Comparison of ENCODE assay signal across 24 mouse cellular contexts in genomic region chr6:140597381-140598329, GRCm38 (mm10). TPM values are rescaled to one million over a fixed set of nuclear protein-coding genes. Genes with fewer than 3 reads are reported as not detected.
DNase-seq lines count a peak whose midpoint lies in the region; ATAC-seq and TF ChIP-seq lines count a peak whose summit lies in the region.
"Had no signal": no experiment of that assay in that cellular context is flagged by ENCODE, and none has a peak within 500 bp of the region (broad histone marks: within the 10 kb centered on the region; RNA-seq: fewer than 3 reads in every experiment).

No protein-coding gene starts in this region.

- DNase-seq in brain, embryonic 14.5 days (ENCODE audit: low read depth), result peak; percentile 60
- DNase-seq in embryonic facial prominence, embryonic 14.5 days (ENCODE audit: low spot score), result peak; percentile 26
- no peak for DNase-seq in hindbrain, postnatal 0 days (ENCODE audit: low spot score)
- DNase-seq in left cerebral cortex, postnatal 36 days (ENCODE audit: low spot score in 2 of 2), result no peak
- DNase-seq in lung, postnatal 36 days, result no peak
- DNase-seq: adrenal gland, adult 2 months; cerebellum, adult 2 months; cerebellum, postnatal 36 days; gastrocnemius, postnatal 10 days; heart, postnatal 10 days; kidney, postnatal 36 days; lung, adult 18-20 months; lung, postnatal 10 days; right cerebral cortex, adult 18-20 months had no signal

- no peak overlapping the region for H3K4me2 ChIP-seq in embryonic facial prominence, embryonic 14.5 days (ENCODE audit: low read depth, low read length)
- no peak overlapping the region for H3K4me2 ChIP-seq in hindbrain, postnatal 0 days (ENCODE audit: low read depth, low read length)
- no peak overlapping the region for H3K4me2 ChIP-seq in midbrain, embryonic 15.5 days
- H3K4me2 ChIP-seq: forebrain, embryonic 13.5 days; heart, embryonic 11.5 days; kidney, embryonic 15.5 days; limb, embryonic 13.5 days; liver, embryonic 12.5 days; neural tube, embryonic 12.5 days had no signal

- H3K36me3 ChIP-seq in embryonic facial prominence, embryonic 14.5 days (ENCODE audit: control insufficient read depth, insufficient read depth, low read length), result peaks cover 51% of the 10 kb centered on the region
- peaks cover 31% of the 10 kb centered on the region; the same call in 1 of the 2 replicates for H3K36me3 ChIP-seq in hindbrain, postnatal 0 days (ENCODE audit: insufficient read depth, low read length)
- peaks cover 13% of the 10 kb centered on the region for H3K36me3 ChIP-seq in midbrain, embryonic 15.5 days (replicated peaks)

- no peak for TF ChIP-seq CTCF in brain, embryonic 14.5 days (IDR thresholded peaks at IDR 0.05; ENCODE audit: borderline replicate concordance, extremely low read depth, insufficient read depth, insufficient read length)
- no peak for TF ChIP-seq CTCF in hindbrain, postnatal 0 days (IDR thresholded peaks at IDR 0.05; ENCODE audit: low read depth)

- TF ChIP-seq POLR2A in brain, embryonic 14.5 days (IDR thresholded peaks at IDR 0.05; ENCODE audit: borderline replicate concordance, extremely low read depth, insufficient read depth, insufficient read length, poor library complexity, severe bottlenecking), result no peak

- H3K4me1 ChIP-seq in embryonic facial prominence, embryonic 14.5 days (ENCODE audit: control insufficient read depth, insufficient read depth, low read length), result no peaks in the 10 kb centered on the region; the same call in 1 of the 2 replicates
- H3K4me1 ChIP-seq in hindbrain, postnatal 0 days (ENCODE audit: insufficient read depth, low read length), result no peaks in the 10 kb centered on the region
- peaks cover 12% of the 10 kb centered on the region for H3K4me1 ChIP-seq in midbrain, embryonic 15.5 days
- H3K4me1 ChIP-seq: forebrain, embryonic 13.5 days; liver, embryonic 12.5 days had no signal

- ATAC-seq in embryonic facial prominence, embryonic 14.5 days (ENCODE audit: low read depth), result peak; percentile 58; the same call in 1 of the 2 replicates
- ATAC-seq in hindbrain, postnatal 0 days, result peak; percentile 10; the same call in 1 of the 2 replicates
- peak; percentile 66 for ATAC-seq in midbrain, embryonic 15.5 days (replicated peaks)
- no peak for ATAC-seq in megakaryocyte-erythroid progenitor cell, adult 5-6 weeks (replicated peaks; ENCODE audit: low FRiP score, low TSS enrichment, poor library complexity, severe bottlenecking)
- ATAC-seq: forebrain, embryonic 13.5 days; intestine, postnatal 0 days; liver, embryonic 12.5 days had no signal

- H3K27ac ChIP-seq in embryonic facial prominence, embryonic 14.5 days (replicated peaks; ENCODE audit: low read depth, low read length), result no peak overlapping the region
- H3K27ac ChIP-seq in hindbrain, postnatal 0 days, result 0 out of 2 replicates have a peak overlapping the region, but pooled peaks have one; percentile 26
- H3K27ac ChIP-seq in midbrain, embryonic 15.5 days, result peak overlapping the region; percentile 29; the same call in 1 of the 2 replicates
- H3K27ac ChIP-seq: forebrain, embryonic 13.5 days; kidney, embryonic 15.5 days; limb, embryonic 13.5 days; liver, embryonic 12.5 days; neural tube, embryonic 12.5 days; stomach, postnatal 0 days had no signal

- H3K27me3 ChIP-seq in embryonic facial prominence, embryonic 14.5 days (replicated peaks; ENCODE audit: control insufficient read depth, insufficient read depth, low read length), result no peaks in the 10 kb centered on the region
- H3K27me3 ChIP-seq in hindbrain, postnatal 0 days (ENCODE audit: insufficient read depth, low read length), result no peaks in the 10 kb centered on the region
- H3K27me3 ChIP-seq in midbrain, embryonic 15.5 days (replicated peaks), result no peaks in the 10 kb centered on the region
- H3K27me3 ChIP-seq: forebrain, embryonic 13.5 days; kidney, embryonic 15.5 days; limb, embryonic 13.5 days; liver, embryonic 12.5 days; neural tube, embryonic 12.5 days had no signal

- WGBS in embryonic facial prominence, embryonic 14.5 days, result 79% methylated on average over 15 of the region's 15 CpGs
- 36% methylated on average over 15 of the region's 15 CpGs for WGBS in hindbrain, postnatal 0 days
- 31% methylated on average over 15 of the region's 15 CpGs for WGBS in midbrain, embryonic 15.5 days

- H3K9ac ChIP-seq in embryonic facial prominence, embryonic 14.5 days (ENCODE audit: low read depth, low read length), result no peak overlapping the region
- H3K9ac ChIP-seq in hindbrain, postnatal 0 days (replicated peaks; ENCODE audit: low read length), result no peak overlapping the region
- no peak overlapping the region for H3K9ac ChIP-seq in midbrain, embryonic 15.5 days
- H3K9ac ChIP-seq: forebrain, embryonic 13.5 days; kidney, embryonic 15.5 days; limb, embryonic 13.5 days; liver, embryonic 12.5 days; neural tube, embryonic 12.5 days had no signal

- intact Hi-C loops in left cerebral cortex, postnatal 36 days (cut with DNase I), result no loop called here

- no peak overlapping the region for H3K4me3 ChIP-seq in embryonic facial prominence, embryonic 14.5 days (ENCODE audit: low read depth, low read length)
- H3K4me3 ChIP-seq in hindbrain, postnatal 0 days (ENCODE audit: low read length), result no peak overlapping the region
- H3K4me3 ChIP-seq in midbrain, embryonic 15.5 days, result no peak overlapping the region
- H3K4me3 ChIP-seq: forebrain, embryonic 13.5 days; kidney, embryonic 15.5 days; limb, embryonic 13.5 days; liver, embryonic 12.5 days; neural tube, embryonic 12.5 days had no signal

- H3K9me3 ChIP-seq in embryonic facial prominence, embryonic 14.5 days (ENCODE audit: control insufficient read depth, low read length), result no peaks in the 10 kb centered on the region
- H3K9me3 ChIP-seq in hindbrain, postnatal 0 days (ENCODE audit: low read length), result no peaks in the 10 kb centered on the region
- H3K9me3 ChIP-seq in midbrain, embryonic 15.5 days, result no peaks in the 10 kb centered on the region
- H3K9me3 ChIP-seq: forebrain, embryonic 13.5 days; kidney, embryonic 15.5 days; limb, embryonic 13.5 days; liver, embryonic 12.5 days; neural tube, embryonic 12.5 days had no signal

RNA-seq across cellular contexts. Expression of gene Aebp2, which starts 24.8 kb away (rescaled TPM):
- 30.0 and 36.8 TPM in 2 replicates for polyA plus RNA-seq in brain, embryonic 14.5 days (2012; rRNA removed)
- 18.1 and 18.7 TPM in 2 replicates for polyA plus RNA-seq in embryonic facial prominence, embryonic 14.5 days (2014; fragmentation: Nextera tagmentation; extraction: Ambion mirVana)
- total RNA-seq in hindbrain, postnatal 0 days (2014; rRNA removed), result 29.3 and 30.4 TPM in 2 replicates
- polyA plus RNA-seq in hindbrain, postnatal 0 days (2015; fragmentation: Nextera tagmentation; extraction: Ambion mirVana), result 5.1 and 5.9 TPM in 2 replicates
- polyA plus RNA-seq in midbrain, embryonic 15.5 days (2015; fragmentation: Nextera tagmentation; extraction: Ambion mirVana), result 7.7 and 9.0 TPM in 2 replicates
- 10 to 100 TPM; 55.8 to 68.0 TPM for total RNA-seq in left cerebral cortex, postnatal 36 days (2021)
- 41.5 and 55.5 TPM in 2 replicates for total RNA-seq in megakaryocyte-erythroid progenitor cell, adult 5-6 weeks (2014; fragmentation: Nextera tagmentation)
- 70.7 and 71.0 TPM in 2 replicates for total RNA-seq in megakaryocyte-erythroid progenitor cell, adult 5-6 weeks (2017)

Comparison
In these comparisons a context has a peak if more than half of its experiments do, and no peak if none do; other contexts are left out.
1. DNase-seq: peak in brain, embryonic 14.5 days (single experiment) and embryonic facial prominence, embryonic 14.5 days (single experiment); none in hindbrain, postnatal 0 days (single experiment), left cerebral cortex, postnatal 36 days (0 of 2) and lung, postnatal 36 days (single experiment).